Mouse (Mus musculus) midbrain, embryonic 16.5 days (tissue): Measurements from ENCODE around the gene Mars. TPM values are rescaled to one million over a fixed set of nuclear protein-coding genes. Genes with fewer than 3 reads are reported as not detected.

Experiments
- ATAC-seq: fragments of 200-750 bp; cut with Nextera tagmentation; 2 replicates; pipeline ENCODE4 v1.8.0; 2017; ENCODE audit warnings: moderate TSS enrichment
- H3K27ac ChIP-seq: fragments of 300-500 bp; sonication (generic); 2 replicates; pipeline ENCODE4 v1.5.1; 2014; ENCODE audit warnings: mild to moderate bottlenecking, low read length, mixed read lengths
- H3K27me3 ChIP-seq: fragments of 300-500 bp; sonication (generic); 2 replicates; pipeline ENCODE4 v1.6.1; 2014; ENCODE audit warnings: low read depth, low read length, mixed read lengths; ENCODE audit not compliant: control insufficient read depth, insufficient read depth
- H3K36me3 ChIP-seq: fragments of 300-500 bp; sonication (generic); 2 replicates; pipeline ENCODE4 v1.6.1; 2014; ENCODE audit warnings: mild to moderate bottlenecking, low read length, moderate library complexity, mixed read lengths; ENCODE audit not compliant: control insufficient read depth, insufficient read depth
- H3K4me1 ChIP-seq: fragments of 300-500 bp; sonication (generic); 2 replicates; pipeline ENCODE4 v1.6.1; 2014; ENCODE audit warnings: mild to moderate bottlenecking, low read length, mixed read lengths; ENCODE audit not compliant: control insufficient read depth, insufficient read depth
- H3K4me2 ChIP-seq: fragments of 300-500 bp; sonication (generic); 2 replicates; pipeline ENCODE4 v1.6.1; 2014; ENCODE audit warnings: mild to moderate bottlenecking, low read length, mixed read lengths
- H3K4me3 ChIP-seq: fragments of 300-500 bp; sonication (generic); 2 replicates; pipeline ENCODE4 v1.5.1; 2014; ENCODE audit warnings: low read depth, mild to moderate bottlenecking, low read length, moderate library complexity, mixed read lengths
- H3K9ac ChIP-seq: fragments of 300-500 bp; sonication (generic); 2 replicates; pipeline ENCODE4 v1.6.1; 2014; ENCODE audit warnings: low read depth, low read length, mixed read lengths
- H3K9me3 ChIP-seq: fragments of 300-500 bp; sonication (generic); replicated peaks from 2 replicates; pipeline ENCODE4 v1.6.1; 2014; ENCODE audit warnings: mild to moderate bottlenecking, low read length, mixed read lengths; ENCODE audit not compliant: control insufficient read depth, poor library complexity, severe bottlenecking
- WGBS: fragments of 180-500 bp; shearing (Covaris S2); extraction: QIAGEN DNeasy Blood & Tissue Kit; methylation state at CpG from one replicate; pipeline ENCODE4 v1.1.7; 2014; 5-methylcytosine and 5-hydroxymethylcytosine counted together
- polyA plus RNA-seq: library from polyadenylated mRNA; unstranded; fragments of >200 nt; fragmentation: Nextera tagmentation; extraction: Ambion mirVana; gene quantifications from 2 replicates; pipeline ENCODE4 v1.2.1, GENCODE M21; 2015

Mars gene
- polyA plus RNA-seq, 1 experiment from 2014 or later: 123 TPM

DNA sequence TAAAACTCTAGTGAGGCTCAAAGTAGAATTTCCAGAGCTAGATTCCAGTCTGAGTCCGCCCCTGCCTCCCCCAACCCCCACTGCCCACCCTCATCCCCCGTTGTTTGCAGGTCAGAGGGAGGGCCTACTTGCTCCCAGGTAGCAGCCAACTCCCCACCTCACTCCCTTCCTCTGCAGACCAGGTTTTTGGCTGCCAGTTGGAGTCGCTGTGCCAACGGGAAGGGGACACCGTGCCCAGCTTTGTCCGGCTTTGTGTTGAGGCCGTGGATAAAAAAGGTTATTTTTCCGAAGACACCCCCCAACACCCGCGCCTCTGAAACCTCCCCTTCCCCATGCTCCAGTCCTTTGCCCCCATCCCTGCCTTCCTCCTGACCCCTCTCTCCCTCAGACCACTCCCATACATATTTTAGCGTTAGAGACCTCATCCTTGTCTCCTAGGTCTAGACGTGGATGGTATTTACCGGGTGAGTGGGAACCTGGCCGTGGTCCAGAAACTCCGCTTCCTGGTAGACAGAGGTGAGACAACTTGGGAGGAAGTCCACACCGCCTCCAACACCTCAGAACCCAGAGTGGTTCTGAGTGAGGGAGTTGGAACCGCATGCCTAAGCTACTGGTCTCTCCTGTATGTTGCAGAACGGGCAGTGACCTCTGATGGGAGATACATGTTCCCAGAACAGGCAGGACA lies 16.0 kb upstream of the Mars start:
- Histone ChIP-seq H3K4me3 (no peak overlapping the region), H3K4me2 (no peak overlapping the region), H3K9ac (no peak overlapping the region), H3K36me3 (no peaks in the 10 kb centered on the region), H3K27ac (no peak overlapping the region), H3K9me3 (no peaks in the 10 kb centered on the region), H3K27me3 (peaks cover 61% of the 10 kb centered on the region), H3K4me1 (peaks cover 7% of the 10 kb centered on the region)
- 48% methylated on average over 18 of the region's 18 CpGs for WGBS
- no peak for ATAC-seq

DNA sequence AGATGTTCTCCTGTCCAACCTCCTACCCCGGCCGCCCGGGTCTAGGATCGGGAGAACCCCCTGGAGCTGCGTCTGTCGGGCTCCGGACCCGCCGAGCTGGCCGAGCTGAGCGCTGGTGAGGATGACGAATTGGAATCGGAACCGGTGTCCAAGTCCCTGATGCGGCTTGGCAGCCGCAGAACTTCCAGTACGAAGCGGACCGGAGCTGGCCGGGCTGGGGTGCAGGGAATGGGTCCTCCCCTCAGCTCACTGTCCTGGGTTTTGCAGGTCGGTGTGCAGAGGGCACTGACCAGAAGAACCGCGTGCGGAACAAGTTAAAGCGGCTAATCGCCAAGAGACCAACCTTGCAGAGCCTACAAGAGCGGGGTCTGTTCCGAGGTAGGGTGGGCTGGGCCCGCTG lies 15.2 kb upstream of the Mars start:
- Histone ChIP-seq H3K27me3 (peaks cover 61% of the 10 kb centered on the region), H3K36me3 (no peaks in the 10 kb centered on the region), H3K4me2 (peak overlapping the region; percentile 62), H3K4me3 (peak overlapping the region; percentile 32), H3K27ac (no peak overlapping the region), H3K4me1 (peaks cover 7% of the 10 kb centered on the region), H3K9me3 (no peaks in the 10 kb centered on the region), H3K9ac (0 out of 2 replicates have a peak overlapping the region, but pooled peaks have one; percentile 0)
- 6% methylated on average over 29 of the region's 29 CpGs for WGBS
- no peak for ATAC-seq

DNA sequence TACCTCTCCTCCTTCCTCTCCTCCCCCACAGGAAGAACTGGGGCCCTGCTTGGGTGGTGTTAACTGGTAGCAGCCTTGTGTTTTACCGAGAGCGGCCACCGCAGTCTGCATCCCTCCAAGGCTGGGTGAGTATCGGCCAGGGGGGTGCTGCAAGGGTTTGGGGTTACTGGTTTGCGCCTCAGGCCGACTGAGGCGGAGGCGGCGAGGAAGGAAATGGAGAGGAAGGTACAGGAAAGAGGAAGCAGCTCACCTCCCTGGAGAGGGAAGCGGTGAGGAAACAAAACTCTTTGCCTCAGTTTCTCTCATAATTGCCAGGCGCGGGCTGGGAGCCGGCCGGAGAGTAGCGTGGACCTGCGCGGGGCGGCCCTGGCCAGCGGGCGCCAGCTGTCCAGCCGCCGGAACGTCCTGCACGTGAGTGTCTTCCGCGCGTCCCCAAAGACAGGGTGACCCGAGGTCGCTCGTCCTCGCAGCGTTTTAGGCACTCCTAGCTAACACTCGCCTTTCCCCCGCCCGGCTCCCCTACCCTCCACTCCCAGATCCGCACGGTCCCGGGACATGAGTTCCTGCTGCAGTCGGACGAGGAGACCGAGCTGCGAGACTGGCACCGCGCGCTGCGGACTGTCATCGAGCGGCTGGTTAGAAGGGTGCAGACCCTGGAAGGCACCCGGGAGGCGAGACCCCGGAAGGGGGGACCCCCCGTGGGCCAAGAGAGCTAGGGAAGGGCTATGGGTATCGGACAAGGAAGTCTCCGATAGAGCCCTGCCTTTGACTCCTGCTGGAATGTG lies 14.6 kb upstream of the Mars start:
- Histone ChIP-seq H3K4me3 (peak overlapping the region; percentile 32), H3K27me3 (peaks cover 61% of the 10 kb centered on the region), H3K36me3 (no peaks in the 10 kb centered on the region), H3K4me2 (peak overlapping the region; percentile 62), H3K4me1 (peaks cover 7% of the 10 kb centered on the region), H3K9ac (peak overlapping the region; percentile 0), H3K9me3 (no peaks in the 10 kb centered on the region), H3K27ac (no peak overlapping the region)
- ATAC-seq: no peak
- under 1% methylated on average over 54 of the region's 54 CpGs for WGBS

DNA sequence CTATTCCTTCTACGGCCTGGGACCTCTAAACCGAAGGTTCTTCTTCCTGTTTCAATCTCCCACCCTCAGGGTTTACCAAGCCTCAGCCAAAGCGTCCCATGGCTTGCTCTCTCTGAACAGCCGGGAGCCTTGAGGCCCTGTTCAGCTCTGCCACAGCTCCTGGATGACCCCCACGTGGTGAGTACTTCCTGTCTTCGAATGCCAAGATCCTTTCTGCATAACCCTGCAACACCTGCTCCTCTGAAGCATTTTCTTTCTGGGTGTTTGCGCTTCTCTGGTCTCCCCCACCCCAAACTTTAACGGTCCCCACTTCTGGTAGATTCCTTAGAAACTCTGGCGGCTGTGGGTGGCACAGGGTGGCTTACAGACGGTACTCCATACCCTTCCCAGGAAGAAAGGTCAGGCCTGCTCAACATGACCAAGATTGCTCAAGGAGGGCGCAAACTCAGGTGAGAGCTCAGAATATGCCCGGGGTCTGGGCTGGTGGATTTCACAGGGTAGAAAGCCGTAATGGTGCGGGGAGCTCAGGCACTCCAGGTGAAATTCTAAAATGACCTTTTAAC lies 13.9 kb upstream of the Mars start:
- H3K27me3 ChIP-seq: peaks cover 61% of the 10 kb centered on the region
- ATAC-seq: no peak
- no peak overlapping the region for H3K27ac ChIP-seq
- H3K9me3 ChIP-seq: no peaks in the 10 kb centered on the region
- H3K4me1 ChIP-seq: peaks cover 7% of the 10 kb centered on the region
- no peak overlapping the region for H3K4me3 ChIP-seq
- WGBS: 36% methylated on average over 14 of the region's 14 CpGs
- no peak overlapping the region for H3K9ac ChIP-seq
- no peaks in the 10 kb centered on the region for H3K36me3 ChIP-seq
- H3K4me2 ChIP-seq: peak overlapping the region; percentile 62; the same call in 1 of the 2 replicates

DNA sequence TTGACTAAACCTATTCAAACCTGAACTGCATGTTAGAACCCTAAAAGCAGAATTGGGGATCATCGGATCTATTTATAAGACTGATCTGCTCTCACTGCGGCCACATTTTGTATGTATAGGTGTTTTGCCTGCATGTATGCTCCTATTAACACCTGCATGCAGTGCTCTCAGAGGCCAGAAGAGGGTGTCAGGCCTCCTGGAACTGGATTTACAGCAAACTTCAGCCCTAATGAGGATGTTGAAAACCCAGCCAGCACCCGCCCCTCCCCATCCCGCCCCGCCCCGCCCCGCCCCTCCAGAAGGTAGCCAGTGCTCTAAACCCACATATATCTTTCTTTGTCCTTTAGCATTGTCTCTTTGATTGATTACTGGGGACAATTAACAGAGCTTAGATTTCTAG lies 12.9 kb upstream of the Mars start:
- Histone ChIP-seq H3K27ac (no peak overlapping the region), H3K4me2 (no peak overlapping the region), H3K4me1 (peaks cover 7% of the 10 kb centered on the region), H3K4me3 (no peak overlapping the region), H3K9ac (no peak overlapping the region), H3K27me3 (peaks cover 58% of the 10 kb centered on the region), H3K9me3 (no peaks in the 10 kb centered on the region), H3K36me3 (no peaks in the 10 kb centered on the region)
- no peak for ATAC-seq
- WGBS: 16% methylated on average over 6 of the region's 7 CpGs

DNA sequence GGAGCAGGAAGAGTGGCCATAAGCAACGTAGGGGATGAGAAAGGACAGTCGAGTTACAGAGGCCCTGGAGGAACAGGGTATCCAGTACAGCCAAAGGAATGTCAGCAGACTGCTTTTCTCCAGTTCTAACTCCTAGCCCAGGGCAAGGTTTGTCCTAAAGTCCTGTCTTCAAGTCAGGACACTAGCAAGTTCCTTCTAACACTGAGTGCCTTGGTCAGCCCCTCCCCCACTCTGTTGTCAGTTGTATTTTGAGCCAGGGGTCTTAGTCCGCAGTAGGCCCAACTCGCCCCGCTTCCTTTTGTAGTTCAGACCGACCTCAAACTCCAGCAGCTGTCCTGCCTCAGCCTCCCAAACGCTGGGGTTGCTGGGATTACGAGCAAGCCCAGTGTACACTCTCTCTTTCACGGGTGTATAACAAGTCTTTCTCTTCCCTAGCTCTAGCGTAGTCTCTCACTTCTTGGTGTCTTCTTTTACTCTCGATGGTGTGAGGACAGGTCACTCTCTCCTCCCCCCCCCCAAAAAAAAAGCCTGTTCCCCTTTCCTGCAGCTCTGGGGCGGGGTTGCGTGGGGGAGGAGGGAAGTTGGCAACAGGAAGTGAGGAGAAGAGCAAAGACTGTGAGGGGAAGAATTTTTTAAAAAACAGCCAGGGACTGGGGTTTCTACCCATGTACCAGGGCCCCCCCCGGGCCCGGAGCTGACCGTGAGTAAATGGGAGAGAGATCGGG lies 11.7 kb upstream of the Mars start:
- no peak overlapping the region for H3K4me3 ChIP-seq
- ATAC-seq: no peak

DNA sequence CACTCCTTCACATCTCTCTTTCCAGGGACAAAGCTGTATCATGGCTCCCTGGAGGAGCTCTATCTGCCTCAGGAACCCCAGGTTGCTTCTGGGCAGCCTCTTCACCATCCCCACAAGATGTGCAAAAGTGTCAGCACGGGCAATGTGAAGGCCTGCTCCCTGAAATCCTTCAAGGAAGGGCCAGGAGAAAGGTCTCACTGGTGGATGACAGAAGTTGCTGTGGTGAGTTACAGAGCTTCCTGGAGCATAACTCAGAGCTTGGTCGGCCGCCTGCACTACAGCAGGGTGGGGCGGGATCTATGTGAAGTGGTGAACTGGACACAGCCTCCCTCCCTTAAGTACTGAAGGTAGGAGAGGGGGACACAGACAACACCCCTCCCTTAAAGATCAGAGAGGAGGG lies 11.1 kb upstream of the Mars start:
- no peak overlapping the region for H3K4me3 ChIP-seq
- WGBS: 85% methylated on average over 4 of the region's 4 CpGs
- H3K4me1 ChIP-seq: peaks cover 7% of the 10 kb centered on the region
- no peak overlapping the region for H3K9ac ChIP-seq
- H3K4me2 ChIP-seq: no peak overlapping the region
- ATAC-seq: no peak
- peaks cover 41% of the 10 kb centered on the region for H3K27me3 ChIP-seq
- no peaks in the 10 kb centered on the region for H3K9me3 ChIP-seq
- no peak overlapping the region for H3K27ac ChIP-seq
- no peaks in the 10 kb centered on the region for H3K36me3 ChIP-seq

More for the DNA sequence above, 11.7 kb upstream of the Mars start:
- Histone ChIP-seq H3K27ac (no peak overlapping the region), H3K4me2 (no peak overlapping the region), H3K9ac (no peak overlapping the region), H3K9me3 (no peaks in the 10 kb centered on the region), H3K4me1 (peaks cover 7% of the 10 kb centered on the region), H3K36me3 (no peaks in the 10 kb centered on the region), H3K27me3 (peaks cover 47% of the 10 kb centered on the region)
- 77% methylated on average over 15 of the region's 17 CpGs for WGBS

DNA sequence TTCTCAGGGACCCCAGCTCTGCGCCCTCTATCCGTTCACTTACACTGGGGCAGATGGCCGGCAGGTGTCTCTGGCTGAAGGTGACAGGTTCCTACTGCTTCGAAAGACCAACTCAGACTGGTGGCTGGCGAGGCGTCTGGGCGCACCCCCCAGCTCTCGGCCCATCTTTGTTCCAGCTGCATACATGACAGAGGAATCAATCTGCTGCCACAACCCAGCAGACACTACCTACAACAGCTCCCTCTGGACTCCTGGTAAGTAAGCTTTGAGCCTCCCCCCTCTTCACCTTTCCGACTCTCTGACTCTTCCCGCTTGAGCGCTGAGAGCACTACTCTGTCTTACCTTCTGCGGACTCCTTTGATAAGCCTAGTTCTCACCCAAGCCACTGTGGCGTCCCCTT lies 10.6 kb upstream of the Mars start:
- WGBS: 65% methylated on average over 13 of the region's 13 CpGs
- Histone ChIP-seq H3K4me2 (no peak overlapping the region), H3K36me3 (no peaks in the 10 kb centered on the region), H3K9ac (no peak overlapping the region), H3K9me3 (no peaks in the 10 kb centered on the region), H3K27me3 (peaks cover 38% of the 10 kb centered on the region), H3K4me3 (no peak overlapping the region), H3K27ac (no peak overlapping the region), H3K4me1 (peaks cover 7% of the 10 kb centered on the region)
- no peak for ATAC-seq
